ENCODE assay signal across 29 mouse cellular contexts in genomic region chr4:83460106-83460505, GRCm38 (mm10).
"Had no signal": no experiment of that assay in that cellular context is flagged by ENCODE, and none has a peak within 500 bp of the region (broad histone marks: within the 10 kb centered on the region; RNA-seq: fewer than 3 reads in every experiment).

No protein-coding gene starts in this region.

- H3K27ac ChIP-seq: embryonic facial prominence, embryonic 10.5 days; embryonic facial prominence, embryonic 12.5 days; embryonic facial prominence, embryonic 13.5 days; embryonic facial prominence, embryonic 15.5 days; forebrain, embryonic 10.5 days; forebrain, embryonic 12.5 days; forebrain, embryonic 13.5 days; forebrain, embryonic 15.5 days; gastrocnemius, adult 2 months; heart, adult 2 months had no signal

- ATAC-seq: forebrain, embryonic 13.5 days; forebrain, embryonic 14.5 days; forebrain, embryonic 15.5 days; forebrain, embryonic 16.5 days; forebrain, postnatal 0 days had no signal

- H3K27me3 ChIP-seq: embryonic facial prominence, embryonic 12.5 days; embryonic facial prominence, embryonic 13.5 days; embryonic facial prominence, embryonic 15.5 days; forebrain, embryonic 12.5 days; forebrain, embryonic 13.5 days; forebrain, embryonic 15.5 days had no signal

- H3K9me3 ChIP-seq: embryonic facial prominence, embryonic 10.5 days; embryonic facial prominence, embryonic 12.5 days; embryonic facial prominence, embryonic 13.5 days; embryonic facial prominence, embryonic 15.5 days; forebrain, embryonic 10.5 days; forebrain, embryonic 12.5 days; forebrain, embryonic 13.5 days; forebrain, embryonic 15.5 days had no signal

- DNase-seq: cerebellum, adult 2 months; cerebellum, adult 8-10 months; cerebellum, adult 9-10 months; cerebellum, adult 9-11 months; cerebellum, postnatal 10 days; cerebellum, postnatal 14 days; cerebellum, postnatal 25 days; cerebellum, postnatal 36 days; embryo, embryonic 11 days; forebrain, postnatal 0 days; gastrocnemius, adult 2 months; gastrocnemius, postnatal 10 days; gastrocnemius, postnatal 14 days; gastrocnemius, postnatal 25 days; gastrocnemius, postnatal 36 days; heart, adult 11 months; heart, adult 18-20 months; heart, adult 2 months had no signal

- H3K9ac ChIP-seq: embryonic facial prominence, embryonic 12.5 days; embryonic facial prominence, embryonic 13.5 days; embryonic facial prominence, embryonic 15.5 days; forebrain, embryonic 12.5 days; forebrain, embryonic 13.5 days; forebrain, embryonic 15.5 days; forebrain, postnatal 0 days had no signal

- H3K4me1 ChIP-seq: embryonic facial prominence, embryonic 10.5 days; embryonic facial prominence, embryonic 12.5 days; embryonic facial prominence, embryonic 13.5 days; embryonic facial prominence, embryonic 15.5 days; forebrain, embryonic 10.5 days; forebrain, embryonic 12.5 days; forebrain, embryonic 13.5 days; forebrain, embryonic 15.5 days had no signal

- H3K4me3 ChIP-seq: embryonic facial prominence, embryonic 10.5 days; embryonic facial prominence, embryonic 12.5 days; embryonic facial prominence, embryonic 13.5 days; embryonic facial prominence, embryonic 15.5 days; erythroblast, embryonic 14.5 days; forebrain, embryonic 10.5 days; forebrain, embryonic 12.5 days; forebrain, embryonic 13.5 days; forebrain, embryonic 15.5 days; gastrocnemius, adult 2 months; heart, adult 2 months had no signal

- H3K4me2 ChIP-seq: embryonic facial prominence, embryonic 12.5 days; embryonic facial prominence, embryonic 13.5 days; embryonic facial prominence, embryonic 15.5 days; forebrain, embryonic 12.5 days; forebrain, embryonic 13.5 days; forebrain, embryonic 15.5 days had no signal
